Mouse (Mus musculus) liver, embryonic 14.5 days (tissue): Measurements from ENCODE around the gene Derl2.

Experiments used
- CTCF ChIP-seq: IDR thresholded peaks from 2 replicates; pipeline ENCODE4 v1.5.1; 2016; ENCODE audit warnings: antibody characterized with exemption, low read depth, control low read depth
- EP300 ChIP-seq: IDR thresholded peaks from 2 replicates; pipeline ENCODE4 v1.6.1; 2016; ENCODE audit warnings: antibody characterized with exemption, low read depth

DNA sequence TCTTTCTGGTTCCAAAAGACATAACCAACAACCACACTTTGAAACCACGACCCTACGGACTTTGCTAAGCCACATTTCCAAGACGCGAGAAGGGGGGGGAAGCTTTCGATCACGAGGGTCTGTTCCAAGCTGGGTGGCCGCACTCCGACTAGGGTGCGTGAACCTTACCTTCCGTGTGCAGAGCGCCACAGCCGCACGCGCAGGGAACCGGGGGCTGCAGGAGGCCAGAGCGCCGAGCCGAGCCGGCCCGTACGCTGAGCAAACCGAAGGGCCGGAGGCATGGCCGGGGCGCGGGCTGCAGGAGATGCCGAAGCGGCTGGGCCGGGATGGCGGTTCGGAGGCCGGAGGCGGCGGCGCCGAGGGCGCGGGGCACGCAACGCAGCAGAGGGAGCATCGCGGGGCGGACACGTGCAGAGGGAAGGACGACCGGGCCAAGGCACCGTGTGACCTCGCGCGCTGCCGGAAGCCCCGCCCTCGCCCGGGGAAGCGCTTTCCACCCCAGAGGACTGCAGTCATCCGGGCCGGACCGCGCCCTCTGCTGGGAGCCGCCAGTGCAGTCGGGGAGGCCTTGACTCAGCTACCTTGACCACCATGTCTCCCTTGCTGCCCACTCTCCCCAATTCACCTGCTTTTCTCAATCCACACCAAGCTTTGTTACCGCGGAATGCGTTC is 36.9 kb downstream of the Derl2 start, which contains the start of gene C1qbp:
- peak; percentile 97 for TF ChIP-seq CTCF
- no peak for TF ChIP-seq EP300
